Mouse (Mus musculus) hindbrain, embryonic 10.5 days (tissue): ENCODE results near the gene Tiam2. TPM values are rescaled to one million over a fixed set of nuclear protein-coding genes. Genes with fewer than 3 reads are reported as not detected.

ENCODE experiments used
- DNase-seq: peaks from one replicate; pipeline ENCODE4 v3.0.0-alpha.2; 2017; ENCODE audit warnings: low spot score
- H3K27ac ChIP-seq: fragments of 300-500 bp; sonication (generic); 2 replicates; pipeline ENCODE4 v1.5.1; 2016; ENCODE audit warnings: mild to moderate bottlenecking, moderate library complexity
- H3K27me3 ChIP-seq: fragments of 300-500 bp; sonication (generic); 2 replicates; pipeline ENCODE4 v1.6.1; 2016; ENCODE audit warnings: mild to moderate bottlenecking; ENCODE audit not compliant: poor library complexity, insufficient read depth, severe bottlenecking
- H3K36me3 ChIP-seq: fragments of 300-500 bp; sonication (generic); 2 replicates; pipeline ENCODE4 v1.6.1; 2016; ENCODE audit warnings: mild to moderate bottlenecking, moderate library complexity
- H3K4me1 ChIP-seq: fragments of 300-500 bp; sonication (generic); replicated peaks from 2 replicates; pipeline ENCODE4 v1.6.1; 2016; ENCODE audit warnings: mild to moderate bottlenecking
- H3K4me3 ChIP-seq: fragments of 300-500 bp; sonication (generic); 2 replicates; pipeline ENCODE4 v1.5.1; 2016; ENCODE audit warnings: mild to moderate bottlenecking, moderate library complexity
- H3K9me3 ChIP-seq: fragments of 300-500 bp; sonication (generic); 2 replicates; pipeline ENCODE4 v1.6.1; 2016; ENCODE audit warnings: mild to moderate bottlenecking, moderate library complexity
- WGBS: fragments of 180-500 bp; shearing (Covaris S2); methylation state at CpG from one replicate; pipeline ENCODE4 v1.1.7; 2016; 5-methylcytosine and 5-hydroxymethylcytosine counted together
- polyA plus RNA-seq: library from polyadenylated mRNA; unstranded; fragments of >200 nt; fragmentation: Nextera tagmentation; extraction: Ambion mirVana; gene quantifications from 2 replicates; pipeline ENCODE4 v1.2.1, GENCODE M21; 2016

Tiam2 gene
- polyA plus RNA-seq, 1 experiment from 2014 or later = 4.4 TPM

DNA sequence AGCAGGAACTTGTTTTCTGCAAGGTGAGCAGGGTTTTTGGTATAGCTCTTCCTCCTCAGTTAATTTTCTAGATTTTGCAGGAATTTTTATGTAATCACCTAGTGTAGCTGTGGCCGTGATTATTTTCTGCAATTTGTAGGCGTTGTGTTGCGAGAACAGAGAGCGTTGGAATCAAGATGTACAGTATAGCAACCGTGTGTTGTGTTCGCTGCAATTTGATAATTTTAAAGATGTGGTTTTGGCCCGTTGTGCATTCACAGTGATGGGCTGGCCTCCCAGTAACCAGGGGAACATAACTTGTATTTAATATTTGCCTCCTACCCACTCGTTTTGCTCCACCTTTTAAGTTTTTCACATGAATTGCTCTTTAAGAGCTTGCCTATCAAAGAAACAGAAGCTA lies 156.7 kb downstream of the Tiam2 start:
- 0 out of 2 replicates have a peak, but pooled peaks cover 3% of the 10 kb centered on the region for H3K4me1 ChIP-seq
- no peak overlapping the region for H3K27ac ChIP-seq
- H3K4me3 ChIP-seq = no peak overlapping the region
- no peak for DNase-seq
- WGBS = 91% methylated on average over 8 of the region's 8 CpGs
- no peaks in the 10 kb centered on the region for H3K27me3 ChIP-seq
- no peaks in the 10 kb centered on the region for H3K9me3 ChIP-seq
- no peaks in the 10 kb centered on the region for H3K36me3 ChIP-seq

- Histone ChIP-seq H3K36me3 (no peaks in the 10 kb centered on the region), H3K4me1 (0 out of 2 replicates have a peak, but pooled peaks cover 3% of the 10 kb centered on the region), H3K4me3 (no peak overlapping the region), H3K9me3 (no peaks in the 10 kb centered on the region), H3K27ac (no peak overlapping the region), H3K27me3 (no peaks in the 10 kb centered on the region)
- no peak for DNase-seq
- 65% methylated on average over 7 of the region's 7 CpGs for WGBS
Observed at GRCm38 (mm10) chr17:3485851-3486250, 159.5 kb downstream of the Tiam2 start.

GRCm38 (mm10) chr17:3487211-3487610 lies 160.8 kb downstream of the Tiam2 start:
- H3K27ac ChIP-seq = no peak overlapping the region
- H3K4me1 ChIP-seq = no peaks in the 10 kb centered on the region
- DNase-seq = no peak

GRCm38 (mm10) chr17:3487721-3488601 lies 161.6 kb downstream of the Tiam2 start:
- no peak for DNase-seq
- 86% methylated on average over 12 of the region's 12 CpGs for WGBS
- no peak overlapping the region for H3K27ac ChIP-seq

More at GRCm38 (mm10) chr17:3487211-3487610, 160.8 kb downstream of the Tiam2 start:
- Histone ChIP-seq H3K4me3 (no peak overlapping the region), H3K36me3 (no peaks in the 10 kb centered on the region), H3K9me3 (no peaks in the 10 kb centered on the region), H3K27me3 (no peaks in the 10 kb centered on the region)
- 91% methylated on average over 4 of the region's 4 CpGs for WGBS

GRCm38 (mm10) chr17:3490216-3490895 lies 164.0 kb downstream of the Tiam2 start:
- 85% methylated on average over 11 of the region's 11 CpGs for WGBS
- Histone ChIP-seq H3K36me3 (no peaks in the 10 kb centered on the region), H3K9me3 (no peaks in the 10 kb centered on the region), H3K27ac (no peak overlapping the region), H3K4me3 (no peak overlapping the region), H3K27me3 (no peaks in the 10 kb centered on the region), H3K4me1 (no peaks in the 10 kb centered on the region)
- DNase-seq = no peak

More at GRCm38 (mm10) chr17:3487721-3488601, 161.6 kb downstream of the Tiam2 start:
- H3K4me1 ChIP-seq = no peaks in the 10 kb centered on the region
- no peaks in the 10 kb centered on the region for H3K27me3 ChIP-seq
- H3K36me3 ChIP-seq = no peaks in the 10 kb centered on the region
- no peaks in the 10 kb centered on the region for H3K9me3 ChIP-seq
- H3K4me3 ChIP-seq = no peak overlapping the region

- DNase-seq = no peak
- Histone ChIP-seq H3K36me3 (no peaks in the 10 kb centered on the region), H3K9me3 (no peaks in the 10 kb centered on the region), H3K4me1 (no peaks in the 10 kb centered on the region), H3K27ac (no peak overlapping the region), H3K4me3 (no peak overlapping the region), H3K27me3 (no peaks in the 10 kb centered on the region)
- 62% methylated on average over 5 of the region's 5 CpGs for WGBS
Observed at GRCm38 (mm10) chr17:3491065-3491464, 164.7 kb downstream of the Tiam2 start.

GRCm38 (mm10) chr17:3491667-3492066 lies 165.3 kb downstream of the Tiam2 start:
- H3K4me1 ChIP-seq = no peaks in the 10 kb centered on the region
- WGBS = 92% methylated on average over 6 of the region's 6 CpGs

DNA sequence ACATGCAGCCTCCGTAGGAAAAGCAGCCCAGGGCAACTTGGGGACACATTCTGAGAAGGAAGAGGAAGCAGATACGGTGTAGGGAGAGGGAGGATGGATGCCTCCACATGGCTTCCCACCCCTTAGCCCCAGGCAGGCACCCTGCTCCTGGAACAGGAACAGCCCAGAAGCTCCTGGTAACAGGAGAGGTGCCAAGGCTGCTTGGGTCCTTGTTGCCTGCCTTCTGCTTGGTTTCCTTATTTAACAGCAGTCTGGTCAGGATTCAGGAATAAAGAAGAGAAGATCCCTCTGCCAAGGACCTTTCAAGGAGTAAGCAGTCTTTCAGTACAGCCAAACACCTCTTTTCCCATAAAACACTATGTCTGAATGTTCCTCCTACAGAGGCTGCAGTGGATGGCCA lies 169.2 kb downstream of the Tiam2 start:
- Histone ChIP-seq H3K9me3 (no peaks in the 10 kb centered on the region), H3K27ac (no peak overlapping the region), H3K36me3 (no peaks in the 10 kb centered on the region), H3K27me3 (no peaks in the 10 kb centered on the region), H3K4me1 (no peaks in the 10 kb centered on the region), H3K4me3 (no peak overlapping the region)
- DNase-seq = no peak
- 78% methylated on average over 2 of the region's 2 CpGs for WGBS

More at GRCm38 (mm10) chr17:3491667-3492066, 165.3 kb downstream of the Tiam2 start:
- no peak for DNase-seq
- no peaks in the 10 kb centered on the region for H3K36me3 ChIP-seq
- H3K27me3 ChIP-seq = no peaks in the 10 kb centered on the region
- H3K27ac ChIP-seq = no peak overlapping the region
- H3K4me3 ChIP-seq = no peak overlapping the region
- no peaks in the 10 kb centered on the region for H3K9me3 ChIP-seq

DNA sequence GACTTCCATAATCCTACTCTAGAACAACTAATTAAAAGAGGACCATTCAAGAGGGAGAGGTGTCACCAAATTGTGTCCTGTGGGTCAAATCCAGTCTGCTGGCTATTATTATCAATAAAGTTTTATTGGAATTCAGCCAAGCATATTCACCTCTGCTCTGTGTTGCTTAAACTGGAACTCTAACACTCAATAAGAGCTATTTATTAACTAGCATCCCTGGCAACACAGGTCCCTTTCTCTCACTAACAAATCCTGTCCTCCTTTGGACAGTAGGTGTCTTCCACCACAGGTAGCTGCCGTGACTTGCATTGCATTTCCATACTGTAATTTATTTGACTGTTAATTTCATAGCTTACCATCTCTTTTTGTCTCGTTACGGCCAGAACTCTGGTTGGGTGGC lies 169.7 kb downstream of the Tiam2 start:
- no peak overlapping the region for H3K4me3 ChIP-seq
- H3K4me1 ChIP-seq = no peaks in the 10 kb centered on the region
- H3K9me3 ChIP-seq = no peaks in the 10 kb centered on the region
- H3K36me3 ChIP-seq = no peaks in the 10 kb centered on the region
- WGBS = 91% methylated on average over 3 of the region's 3 CpGs
- DNase-seq = no peak
- no peaks in the 10 kb centered on the region for H3K27me3 ChIP-seq
- H3K27ac ChIP-seq = no peak overlapping the region

DNA sequence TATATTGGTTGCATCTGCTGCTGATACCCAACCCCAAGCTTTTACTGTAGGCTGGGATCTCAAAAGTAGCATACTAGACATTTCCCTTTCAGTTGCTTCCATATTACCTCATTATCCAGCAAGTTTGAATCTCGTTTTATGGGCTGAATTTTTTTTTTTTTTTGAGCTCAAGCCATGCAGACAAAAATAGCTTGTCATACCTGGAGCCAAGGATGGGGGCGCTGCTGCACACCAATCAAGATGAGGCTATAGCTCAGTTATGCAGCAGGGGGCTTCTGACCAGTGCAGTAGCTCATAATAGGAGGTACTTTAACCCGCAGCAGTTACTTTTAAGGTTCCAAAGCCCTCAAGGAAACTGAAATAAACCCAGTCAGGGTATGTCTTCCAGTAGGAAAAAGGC lies 171.7 kb downstream of the Tiam2 start:
- Histone ChIP-seq H3K9me3 (no peaks in the 10 kb centered on the region), H3K4me3 (no peak overlapping the region), H3K36me3 (no peaks in the 10 kb centered on the region), H3K4me1 (no peaks in the 10 kb centered on the region), H3K27me3 (no peaks in the 10 kb centered on the region), H3K27ac (no peak overlapping the region)
- 30% methylated on average over 3 of the region's 3 CpGs for WGBS
- DNase-seq = peak; percentile 57

DNA sequence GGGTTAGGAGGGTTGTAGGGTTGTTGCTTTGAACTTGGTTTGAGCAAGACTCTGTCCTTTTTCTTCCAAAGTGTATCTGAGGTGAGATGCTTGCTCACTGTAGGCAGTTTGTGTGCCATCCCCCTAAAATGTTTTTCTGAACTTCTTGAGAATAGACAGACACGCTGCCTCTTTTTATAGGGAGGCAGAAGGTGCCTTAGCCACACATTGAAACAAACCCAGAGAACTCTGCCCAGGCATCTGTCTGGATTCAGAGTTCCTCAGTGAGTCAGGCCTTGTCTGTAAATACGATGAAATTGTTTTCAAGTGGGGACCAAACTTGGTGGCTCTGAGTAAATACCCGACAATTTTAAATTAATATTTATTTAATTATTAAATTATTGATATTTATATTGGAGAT lies 172.2 kb downstream of the Tiam2 start:
- no peak for DNase-seq
- Histone ChIP-seq H3K27ac (no peak overlapping the region), H3K27me3 (no peaks in the 10 kb centered on the region), H3K4me1 (no peaks in the 10 kb centered on the region), H3K9me3 (no peaks in the 10 kb centered on the region), H3K36me3 (no peaks in the 10 kb centered on the region), H3K4me3 (no peak overlapping the region)
- WGBS = 93% methylated on average over 3 of the region's 3 CpGs

GRCm38 (mm10) chr17:3499468-3499867 lies 173.1 kb downstream of the Tiam2 start:
- H3K4me3 ChIP-seq = no peak overlapping the region
- no peaks in the 10 kb centered on the region for H3K36me3 ChIP-seq
- H3K27ac ChIP-seq = no peak overlapping the region
- no peaks in the 10 kb centered on the region for H3K4me1 ChIP-seq
- H3K9me3 ChIP-seq = no peaks in the 10 kb centered on the region
- DNase-seq = no peak
- H3K27me3 ChIP-seq = no peaks in the 10 kb centered on the region
- WGBS = 94% methylated on average over 8 of the region's 8 CpGs

DNA sequence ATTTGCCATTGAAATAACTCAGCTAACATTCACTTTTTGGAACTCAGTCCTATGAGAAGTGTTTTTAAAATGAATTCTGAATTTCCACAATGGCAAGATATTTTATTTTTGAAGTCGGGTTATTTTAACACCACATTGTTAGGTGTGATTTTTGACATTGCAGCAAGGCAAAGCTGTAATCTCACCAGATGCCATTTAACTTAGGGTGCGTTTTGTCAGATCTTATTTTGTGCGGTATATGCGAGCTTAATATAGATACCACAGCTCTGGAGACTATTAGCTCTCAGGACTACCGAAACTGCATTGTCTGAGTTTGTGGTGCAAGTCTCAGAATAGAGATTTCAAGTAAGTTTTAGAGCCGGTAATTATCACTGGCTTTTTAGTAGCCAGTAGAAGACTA lies 173.7 kb downstream of the Tiam2 start:
- DNase-seq = no peak
- no peaks in the 10 kb centered on the region for H3K36me3 ChIP-seq
- H3K4me1 ChIP-seq = no peaks in the 10 kb centered on the region
- no peak overlapping the region for H3K27ac ChIP-seq
- H3K27me3 ChIP-seq = no peaks in the 10 kb centered on the region
- no peak overlapping the region for H3K4me3 ChIP-seq
- H3K9me3 ChIP-seq = no peaks in the 10 kb centered on the region
- WGBS = 92% methylated on average over 6 of the region's 6 CpGs
